Mouse (Mus musculus) intestine, postnatal 0 days (tissue): ENCODE data around the gene Dst. TPM values are rescaled to one million over a fixed set of nuclear protein-coding genes. Genes with fewer than 3 reads are reported as not detected.

ENCODE experiments used
- ATAC-seq: fragments of 200-750 bp; cut with Nextera tagmentation; 2 replicates; pipeline ENCODE4 v1.8.0; 2017; ENCODE audit warnings: mild to moderate bottlenecking, moderate TSS enrichment, moderate library complexity
- H3K27ac ChIP-seq: fragments of 300-500 bp; sonication (generic); 2 replicates; pipeline ENCODE4 v1.5.1; 2014; ENCODE audit warnings: mild to moderate bottlenecking, low read depth, low read length, moderate library complexity
- H3K27me3 ChIP-seq: fragments of 300-500 bp; sonication (generic); replicated peaks from 2 replicates; pipeline ENCODE4 v1.6.1; 2014; ENCODE audit warnings: low read length, mixed read lengths; ENCODE audit not compliant: control insufficient read depth, insufficient read depth
- H3K36me3 ChIP-seq: fragments of 300-500 bp; sonication (generic); 2 replicates; pipeline ENCODE4 v1.6.1; 2014; ENCODE audit warnings: mild to moderate bottlenecking, moderate library complexity; ENCODE audit not compliant: control insufficient read depth, insufficient read depth
- H3K4me1 ChIP-seq: fragments of 300-500 bp; sonication (generic); replicated peaks from 2 replicates; pipeline ENCODE4 v1.6.1; 2014; ENCODE audit warnings: antibody characterized with exemption, low read length, mixed read lengths; ENCODE audit not compliant: control insufficient read depth, insufficient read depth
- H3K4me2 ChIP-seq: fragments of 300-500 bp; sonication (generic); replicated peaks from 2 replicates; pipeline ENCODE4 v1.6.1; 2014; ENCODE audit warnings: low read depth, mild to moderate bottlenecking, moderate library complexity
- H3K4me3 ChIP-seq: fragments of 300-500 bp; sonication (generic); 2 replicates; pipeline ENCODE4 v1.5.1; 2014; ENCODE audit warnings: low read depth, low read length
- H3K9ac ChIP-seq: fragments of 300-500 bp; sonication (generic); 2 replicates; pipeline ENCODE4 v1.6.1; 2014; ENCODE audit warnings: mild to moderate bottlenecking, low read depth, low read length
- H3K9me3 ChIP-seq: fragments of 300-500 bp; sonication (generic); 2 replicates; pipeline ENCODE4 v1.6.1; 2016; ENCODE audit warnings: mixed run types; ENCODE audit not compliant: control insufficient read depth
- CTCF ChIP-seq: sonication (generic); IDR thresholded peaks from 2 replicates; pipeline ENCODE4 v1.5.1; 2016; ENCODE audit warnings: low read depth, mild to moderate bottlenecking, control low read depth, antibody characterized with exemption, moderate library complexity
- WGBS: fragments of 180-500 bp; shearing (Covaris S2); extraction: QIAGEN DNeasy Blood & Tissue Kit; methylation state at CpG from one replicate; pipeline ENCODE4 v1.1.7; 2014; 5-methylcytosine and 5-hydroxymethylcytosine counted together
- polyA plus RNA-seq: library from polyadenylated mRNA; unstranded; fragments of >200 nt; fragmentation: Nextera tagmentation; extraction: Ambion mirVana; gene quantifications from 2 replicates; pipeline ENCODE4 v1.2.1, GENCODE M21; 2015

The Dst gene
- polyA plus RNA-seq, 1 experiment from 2014 or later: 19.0 TPM

DNA sequence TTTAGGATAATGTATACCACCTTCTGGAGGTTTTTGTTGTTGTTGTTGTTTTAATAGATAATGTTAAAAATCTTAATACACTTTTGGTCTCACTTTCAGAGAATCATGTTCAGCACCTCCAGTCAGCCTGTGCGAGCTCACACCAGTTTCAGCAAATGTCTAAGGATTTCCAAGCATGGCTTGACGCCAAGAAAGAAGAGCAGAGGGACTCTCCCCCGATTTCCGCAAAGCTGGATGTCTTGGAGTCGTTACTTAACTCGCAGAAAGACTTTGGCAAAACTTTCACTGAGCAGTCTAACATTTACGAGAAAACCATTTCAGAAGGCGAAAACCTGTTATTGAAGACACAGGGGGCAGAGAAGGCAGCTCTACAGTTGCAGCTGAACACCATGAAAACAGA lies 319.7 kb downstream of the Dst start:
- Histone ChIP-seq H3K4me2 (no peak overlapping the region), H3K9ac (no peak overlapping the region), H3K9me3 (no peaks in the 10 kb centered on the region), H3K4me1 (no peaks in the 10 kb centered on the region), H3K4me3 (no peak overlapping the region), H3K27ac (no peak overlapping the region), H3K36me3 (peaks cover 45% of the 10 kb centered on the region), H3K27me3 (no peaks in the 10 kb centered on the region)
- ATAC-seq: no peak
- TF ChIP-seq CTCF: no peak
- WGBS: 71% methylated on average over 8 of the region's 8 CpGs

DNA sequence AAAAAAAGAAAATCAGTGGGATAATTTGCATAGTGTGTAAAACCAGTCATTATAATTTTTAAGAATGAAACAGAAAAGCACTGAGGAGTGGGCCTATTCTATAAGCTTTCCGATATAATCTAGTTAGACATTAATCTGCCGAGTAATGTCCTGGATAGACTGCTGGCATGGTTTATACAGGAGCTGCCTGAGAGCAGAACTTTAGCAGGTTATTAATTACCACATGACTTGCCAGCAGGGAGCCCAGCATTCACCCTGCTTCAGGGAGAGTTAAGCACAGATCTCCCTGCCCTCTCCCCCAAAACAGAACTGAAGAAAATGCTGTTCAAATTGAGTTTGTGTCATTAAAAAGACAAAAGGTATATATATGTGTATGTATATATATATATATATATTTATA lies 323.0 kb downstream of the Dst start:
- peaks cover 25% of the 10 kb centered on the region for H3K36me3 ChIP-seq
- TF ChIP-seq CTCF: no peak
- 73% methylated on average over 2 of the region's 2 CpGs for WGBS

DNA sequence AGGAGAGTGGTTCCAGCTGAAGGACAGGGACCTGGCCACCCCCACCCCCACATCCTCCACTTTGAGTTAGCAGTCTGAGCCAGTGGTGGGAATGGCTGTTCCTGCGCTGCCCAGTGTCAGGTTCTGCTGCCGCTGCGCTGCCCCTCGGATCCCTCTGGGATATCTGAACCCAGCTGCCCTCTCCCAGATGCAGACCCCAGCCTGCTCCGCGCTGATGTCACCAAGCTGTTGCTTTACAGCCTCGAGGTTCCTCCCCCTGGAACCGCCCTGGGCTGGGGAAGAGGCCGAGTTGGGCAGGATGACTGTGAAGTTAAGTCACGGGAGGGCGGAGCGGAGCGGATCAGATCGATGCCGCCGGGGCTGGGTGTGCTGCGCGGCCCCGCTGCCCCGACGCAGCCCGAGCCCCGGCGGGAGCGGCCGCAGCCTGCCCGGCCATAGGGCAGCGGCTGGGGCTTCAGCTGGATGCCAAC lies 328.3 kb downstream of the Dst start:
- 0% methylated on average over 28 of the region's 28 CpGs for WGBS
- peak; percentile 77 for ATAC-seq
- H3K27ac ChIP-seq: no peak overlapping the region; the same call in 1 of the 2 replicates

More for the DNA sequence above, 323.0 kb downstream of the Dst start:
- Histone ChIP-seq H3K4me2 (no peak overlapping the region), H3K9me3 (no peaks in the 10 kb centered on the region), H3K4me3 (no peak overlapping the region), H3K27me3 (no peaks in the 10 kb centered on the region), H3K4me1 (no peaks in the 10 kb centered on the region), H3K9ac (no peak overlapping the region), H3K27ac (no peak overlapping the region)
- ATAC-seq: no peak

GRCm38 (mm10) chr1:34237211-34237610 lies 329.2 kb downstream of the Dst start:
- no peaks in the 10 kb centered on the region for H3K4me1 ChIP-seq
- H3K4me2 ChIP-seq: peak overlapping the region; percentile 89
- no peaks in the 10 kb centered on the region for H3K9me3 ChIP-seq
- H3K27me3 ChIP-seq: no peaks in the 10 kb centered on the region
- ATAC-seq: 0 out of 2 replicates have a peak, but pooled peaks have one; percentile 1
- H3K4me3 ChIP-seq: peak overlapping the region; percentile 53
- H3K36me3 ChIP-seq: peaks cover under 1% of the 10 kb centered on the region; the same call in 1 of the 2 replicates
- WGBS: 45% methylated on average over 14 of the region's 14 CpGs
- peak overlapping the region; percentile 46; the same call in 1 of the 2 replicates for H3K9ac ChIP-seq
- H3K27ac ChIP-seq: 0 out of 2 replicates have a peak overlapping the region, but pooled peaks have one; percentile 15
- TF ChIP-seq CTCF: no peak

More for the DNA sequence above, 328.3 kb downstream of the Dst start:
- no peak for TF ChIP-seq CTCF
- peak overlapping the region; percentile 46 for H3K9ac ChIP-seq
- H3K4me1 ChIP-seq: no peaks in the 10 kb centered on the region
- peak overlapping the region; percentile 53 for H3K4me3 ChIP-seq
- H3K4me2 ChIP-seq: peak overlapping the region; percentile 89
- peaks cover 4% of the 10 kb centered on the region; the same call in 1 of the 2 replicates for H3K36me3 ChIP-seq
- H3K9me3 ChIP-seq: no peaks in the 10 kb centered on the region
- H3K27me3 ChIP-seq: no peaks in the 10 kb centered on the region

GRCm38 (mm10) chr1:34237689-34238091 lies 329.7 kb downstream of the Dst start:
- Histone ChIP-seq H3K9me3 (no peaks in the 10 kb centered on the region), H3K9ac (no peak overlapping the region), H3K4me2 (peak overlapping the region; percentile 89), H3K36me3 (peaks cover 6% of the 10 kb centered on the region), H3K4me1 (no peaks in the 10 kb centered on the region), H3K27me3 (no peaks in the 10 kb centered on the region), H3K4me3 (peak overlapping the region; percentile 53), H3K27ac (0 out of 2 replicates have a peak overlapping the region, but pooled peaks have one; percentile 15)
- peak; percentile 52 for ATAC-seq
- TF ChIP-seq CTCF: no peak
- 55% methylated on average over 12 of the region's 12 CpGs for WGBS

- H3K27me3 ChIP-seq: no peaks in the 10 kb centered on the region
- H3K9ac ChIP-seq: no peak overlapping the region
- no peak overlapping the region for H3K27ac ChIP-seq
- peak overlapping the region; percentile 89 for H3K4me2 ChIP-seq
- H3K9me3 ChIP-seq: no peaks in the 10 kb centered on the region
- peaks cover 11% of the 10 kb centered on the region for H3K36me3 ChIP-seq
- no peak for TF ChIP-seq CTCF
- ATAC-seq: no peak
- peak overlapping the region; percentile 53 for H3K4me3 ChIP-seq
- H3K4me1 ChIP-seq: no peaks in the 10 kb centered on the region
- 82% methylated on average over 6 of the region's 6 CpGs for WGBS
These were observed 330.2 kb downstream of the Dst start for GRCm38 (mm10) chr1:34238231-34238630.
